Mouse (Mus musculus): ENCODE data around the gene Rcan1.

DNA sequence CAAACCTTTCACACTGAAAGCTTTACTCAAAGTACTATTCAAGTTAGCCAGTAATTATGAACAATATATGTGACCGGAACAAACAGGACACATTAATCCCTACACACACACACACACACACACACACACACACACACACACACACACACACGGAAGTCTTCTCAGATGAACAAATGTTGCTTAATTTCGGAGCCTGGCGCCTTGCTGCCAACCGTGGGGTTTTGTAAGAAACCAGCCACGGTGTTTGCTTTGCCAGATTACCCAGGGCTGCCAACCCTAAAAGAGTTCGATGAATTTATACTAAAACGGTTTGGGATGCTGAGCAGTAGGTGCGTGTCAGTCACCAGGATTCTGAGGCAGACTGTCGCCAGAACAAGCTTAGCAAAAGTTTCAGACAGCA is 69.5 kb downstream of the Rcan1 start:
- TF ChIP-seq POLR2A (IDR thresholded peaks at IDR 0.05; ENCODE audit: insufficient read length, low read depth) = no peak
- TF ChIP-seq USF1 (IDR thresholded peaks at IDR 0.05; ENCODE audit: low read depth) = no peak
- no peak for TF ChIP-seq CEBPB (IDR thresholded peaks at IDR 0.05; ENCODE audit: insufficient read depth, poor library complexity, severe bottlenecking)
- TF ChIP-seq TCF12 (IDR thresholded peaks at IDR 0.05; ENCODE audit: insufficient read depth, poor library complexity, severe bottlenecking) = no peak
- TF ChIP-seq MAX (IDR thresholded peaks at IDR 0.05; ENCODE audit: low read depth) = no peak
- no peak for TF ChIP-seq MYOD1 (IDR thresholded peaks at IDR 0.05; ENCODE audit: control insufficient read depth in 1 of 3, insufficient read length in 2 of 3, low read depth in 2 of 3)
- no peak for TF ChIP-seq E2F4 (IDR thresholded peaks at IDR 0.05; ENCODE audit: insufficient read depth)
- no peak for TF ChIP-seq POLR2AphosphoS2 (IDR thresholded peaks at IDR 0.05; ENCODE audit: insufficient read length, low read depth)
- no peak for TF ChIP-seq MYOG (IDR thresholded peaks at IDR 0.05; ENCODE audit: control insufficient read depth in 1 of 3, insufficient read depth in 1 of 3, insufficient read length in 2 of 3, low read depth in 2 of 3)
- no peak for TF ChIP-seq SRF (IDR thresholded peaks at IDR 0.05; ENCODE audit: control insufficient read depth, insufficient read length, low read depth)
